Mouse (Mus musculus) embryonic facial prominence, embryonic 14.5 days (tissue): ENCODE measurements around the gene Ppp1r37. TPM values are rescaled to one million over a fixed set of nuclear protein-coding genes. Genes with fewer than 3 reads are reported as not detected.

Source experiments
- ATAC-seq: fragments of 200-750 bp; cut with Nextera tagmentation; 2 replicates; pipeline ENCODE4 v1.8.0; 2017; ENCODE audit warnings: low read depth, moderate number of reproducible peaks, moderate TSS enrichment
- DNase-seq: peaks from one replicate; pipeline ENCODE4 v3.0.0-alpha.2; 2015; ENCODE audit warnings: low spot score
- H3K27ac ChIP-seq: fragments of 300-500 bp; sonication (generic); replicated peaks from 2 replicates; pipeline ENCODE4 v1.5.1; 2014; ENCODE audit warnings: low read depth, mild to moderate bottlenecking, low read length, moderate library complexity
- H3K27me3 ChIP-seq: fragments of 300-500 bp; sonication (generic); replicated peaks from 2 replicates; pipeline ENCODE4 v1.6.1; 2014; ENCODE audit warnings: low read length; ENCODE audit not compliant: control insufficient read depth, insufficient read depth
- H3K36me3 ChIP-seq: fragments of 300-500 bp; sonication (generic); 2 replicates; pipeline ENCODE4 v1.6.1; 2014; ENCODE audit warnings: low read length, mixed read lengths; ENCODE audit not compliant: control insufficient read depth, insufficient read depth
- H3K4me1 ChIP-seq: fragments of 300-500 bp; sonication (generic); 2 replicates; pipeline ENCODE4 v1.6.1; 2014; ENCODE audit warnings: antibody characterized with exemption, low read length; ENCODE audit not compliant: control insufficient read depth, insufficient read depth
- H3K4me2 ChIP-seq: fragments of 300-500 bp; sonication (generic); 2 replicates; pipeline ENCODE4 v1.6.1; 2014; ENCODE audit warnings: low read depth, mild to moderate bottlenecking, low read length, moderate library complexity, mixed read lengths
- H3K4me3 ChIP-seq: fragments of 300-500 bp; sonication (generic); 2 replicates; pipeline ENCODE4 v1.5.1; 2014; ENCODE audit warnings: low read depth, mild to moderate bottlenecking, low read length
- H3K9ac ChIP-seq: fragments of 300-500 bp; sonication (generic); 2 replicates; pipeline ENCODE4 v1.6.1; 2014; ENCODE audit warnings: low read depth, mild to moderate bottlenecking, low read length, moderate library complexity, mixed read lengths
- H3K9me3 ChIP-seq: fragments of 300-500 bp; sonication (generic); 2 replicates; pipeline ENCODE4 v1.6.1; 2016; ENCODE audit warnings: low read length; ENCODE audit not compliant: control insufficient read depth
- WGBS: fragments of 180-500 bp; shearing (Covaris S2); extraction: QIAGEN DNeasy Blood & Tissue Kit; methylation state at CpG from one replicate; pipeline ENCODE4 v1.1.7; 2014; 5-methylcytosine and 5-hydroxymethylcytosine counted together
- polyA plus RNA-seq: library from polyadenylated mRNA; unstranded; fragments of >200 nt; fragmentation: Nextera tagmentation; extraction: Ambion mirVana; gene quantifications from 2 replicates; pipeline ENCODE4 v1.2.1, GENCODE M21; 2014

Gene Ppp1r37
- polyA plus RNA-seq, 1 experiment from 2014 or later, result 5.7 TPM

GRCm38 (mm10) chr7:19563884-19564283 is 1.0 kb upstream of the Ppp1r37 start:
- WGBS, result 79% methylated on average over 3 of the region's 3 CpGs
- 0 out of 2 replicates have a peak, but pooled peaks cover 4% of the 10 kb centered on the region for H3K9me3 ChIP-seq
- H3K9ac ChIP-seq, result no peak overlapping the region; the same call in 1 of the 2 replicates
- H3K4me3 ChIP-seq, result no peak overlapping the region
- ATAC-seq (no peak), DNase-seq (no peak)
- H3K4me1 ChIP-seq, result peaks cover 24% of the 10 kb centered on the region
- peaks cover 33% of the 10 kb centered on the region for H3K36me3 ChIP-seq
- no peaks in the 10 kb centered on the region for H3K27me3 ChIP-seq
- H3K4me2 ChIP-seq, result no peak overlapping the region
- 0 out of 2 replicates have a peak overlapping the region, but pooled peaks have one; percentile 94 for H3K27ac ChIP-seq

DNA sequence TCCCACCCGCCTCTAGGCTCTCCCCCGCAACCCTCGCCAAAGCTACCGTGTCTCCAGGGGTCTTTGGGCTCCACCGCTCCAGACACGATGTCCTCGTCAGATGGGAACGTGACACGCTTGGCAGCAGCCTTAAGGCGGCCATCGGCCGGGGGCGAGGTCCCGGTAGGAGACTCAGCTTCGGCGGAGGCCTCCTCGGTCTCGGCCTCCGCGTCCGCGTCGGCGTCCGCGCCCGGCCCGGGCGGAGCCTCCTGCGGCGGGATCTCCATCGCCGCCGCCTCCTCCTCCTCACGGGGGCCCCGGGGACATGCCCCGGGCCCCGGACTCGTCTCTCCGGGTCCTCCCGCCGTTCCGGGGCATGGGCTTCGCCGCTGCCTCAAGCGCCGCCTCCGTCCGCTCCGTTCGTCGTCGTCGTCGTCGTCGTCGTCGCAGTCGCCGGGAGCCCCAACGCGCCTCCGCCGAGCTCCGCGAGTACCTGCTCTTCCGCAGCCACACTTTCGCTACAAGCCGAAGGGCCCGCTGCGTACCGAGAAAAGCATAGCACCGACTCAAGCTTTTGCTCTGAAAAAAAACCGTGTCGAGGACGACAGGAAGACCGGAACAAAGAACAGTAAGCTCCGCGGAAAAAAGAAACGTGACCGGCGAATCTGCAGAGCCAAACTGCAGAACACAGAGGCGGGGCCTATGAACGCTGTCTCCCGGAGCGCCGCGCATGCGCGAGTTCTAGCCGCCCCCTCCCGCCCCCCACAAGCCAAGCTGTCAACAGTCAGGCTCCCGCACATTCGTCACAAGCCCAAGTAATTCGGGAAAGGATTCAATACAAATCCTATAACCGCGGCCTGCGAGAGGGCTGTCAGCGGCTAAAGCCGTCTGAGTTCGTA is 872 bp downstream of the Ppp1r37 start:
- Histone ChIP-seq H3K9ac (peak overlapping the region; percentile 97), H3K27me3 (no peaks in the 10 kb centered on the region), H3K36me3 (peaks cover 30% of the 10 kb centered on the region), H3K27ac (peak overlapping the region; percentile 94), H3K4me1 (peaks cover 26% of the 10 kb centered on the region), H3K4me2 (peak overlapping the region; percentile 98), H3K4me3 (peak overlapping the region; percentile 99), H3K9me3 (0 out of 2 replicates have a peak, but pooled peaks cover 4% of the 10 kb centered on the region)
- ATAC-seq, result peak; percentile 90
- DNase-seq, result peak; percentile 97
- under 1% methylated on average over 79 of the region's 102 CpGs for WGBS

DNA sequence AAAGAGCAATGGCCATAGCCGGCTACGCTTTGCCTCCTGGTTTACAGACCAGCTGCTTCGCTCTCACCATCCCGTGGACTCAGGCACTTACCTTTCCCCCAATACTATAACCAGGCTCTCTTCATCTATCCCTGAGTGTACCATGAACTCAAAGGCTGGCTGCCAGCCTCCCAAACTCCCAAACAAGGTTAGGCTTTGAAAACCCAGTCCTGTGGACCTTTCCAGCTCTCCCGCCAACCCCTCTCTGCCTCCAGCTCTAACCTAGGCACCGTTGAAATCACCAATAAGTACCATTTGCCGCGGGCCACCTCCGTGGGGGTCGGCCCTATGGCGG is 1.5 kb downstream of the Ppp1r37 start:
- ATAC-seq (no peak), DNase-seq (no peak)
- Histone ChIP-seq H3K4me3 (peak overlapping the region; percentile 99), H3K27ac (peak overlapping the region; percentile 94), H3K27me3 (no peaks in the 10 kb centered on the region), H3K9me3 (0 out of 2 replicates have a peak, but pooled peaks cover 4% of the 10 kb centered on the region), H3K4me1 (peaks cover 26% of the 10 kb centered on the region), H3K36me3 (peaks cover 24% of the 10 kb centered on the region), H3K9ac (peak overlapping the region; percentile 97), H3K4me2 (peak overlapping the region; percentile 98)
- WGBS, result 2% methylated on average over 11 of the region's 11 CpGs

DNA sequence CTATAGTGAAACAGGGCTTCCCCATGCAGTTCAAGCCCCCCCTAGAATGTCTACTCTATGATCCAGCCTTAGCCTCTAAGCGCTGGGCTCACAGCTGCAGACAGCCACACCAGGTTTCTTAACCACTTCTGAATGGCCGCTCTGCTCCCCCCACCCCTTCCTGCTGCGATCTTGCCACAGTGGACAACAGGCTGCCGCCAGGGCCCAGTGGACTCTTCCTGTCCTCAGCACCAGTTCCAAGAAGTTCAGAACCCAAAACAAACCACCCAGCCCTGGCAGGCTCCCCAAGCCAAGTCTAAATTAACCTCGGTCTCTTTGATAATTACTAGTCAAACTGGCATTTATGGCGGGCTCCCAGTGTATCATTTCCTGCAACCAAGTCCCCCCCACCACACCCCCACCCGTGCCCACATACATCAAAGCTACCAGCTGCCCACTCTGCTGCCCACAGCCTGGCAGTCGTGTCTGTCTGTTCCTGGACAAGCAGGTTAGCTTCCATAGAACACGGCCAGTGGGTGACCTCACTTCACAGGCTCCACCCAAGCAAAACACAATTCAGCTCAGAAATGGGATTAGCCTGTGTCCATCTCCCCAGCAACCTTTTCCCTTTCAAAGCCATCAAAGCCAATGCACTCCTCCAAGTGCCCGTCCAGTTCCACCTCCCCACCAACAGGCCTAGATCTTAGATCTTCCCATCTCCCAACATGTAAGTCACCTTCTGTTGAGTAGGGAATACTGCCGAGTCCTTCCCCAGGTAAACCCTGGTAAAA is 2.2 kb downstream of the Ppp1r37 start:
- peaks cover 26% of the 10 kb centered on the region for H3K4me1 ChIP-seq
- H3K4me3 ChIP-seq, result peak overlapping the region; percentile 99
- no peak for ATAC-seq
- H3K9me3 ChIP-seq, result 0 out of 2 replicates have a peak, but pooled peaks cover 4% of the 10 kb centered on the region
- H3K4me2 ChIP-seq, result peak overlapping the region; percentile 98
- WGBS, result 21% methylated on average over 11 of the region's 11 CpGs
- no peaks in the 10 kb centered on the region for H3K27me3 ChIP-seq
- peak; percentile 50 for DNase-seq
- peak overlapping the region; percentile 97 for H3K9ac ChIP-seq
- H3K27ac ChIP-seq, result peak overlapping the region; percentile 94; the same call in 1 of the 2 replicates
- H3K36me3 ChIP-seq, result peaks cover 22% of the 10 kb centered on the region

- Histone ChIP-seq H3K27me3 (no peaks in the 10 kb centered on the region), H3K4me3 (no peak overlapping the region), H3K4me2 (no peak overlapping the region), H3K4me1 (peaks cover 26% of the 10 kb centered on the region), H3K36me3 (peaks cover 14% of the 10 kb centered on the region; the same call in 1 of the 2 replicates), H3K27ac (no peak overlapping the region), H3K9me3 (no peaks in the 10 kb centered on the region), H3K9ac (no peak overlapping the region)
- ATAC-seq (no peak), DNase-seq (no peak)
- whole genome bisulfite sequencing, result 55% methylated on average over 2 of the region's 2 CpGs
Observed at GRCm38 (mm10) chr7:19558965-19559364, 3.9 kb downstream of the Ppp1r37 start.

GRCm38 (mm10) chr7:19557982-19558900 is 4.6 kb downstream of the Ppp1r37 start:
- H3K4me3 ChIP-seq, result no peak overlapping the region
- DNase-seq, result no peak
- peaks cover 11% of the 10 kb centered on the region for H3K36me3 ChIP-seq
- no peak for ATAC-seq
- no peak overlapping the region for H3K4me2 ChIP-seq
- H3K27me3 ChIP-seq, result no peaks in the 10 kb centered on the region
- no peaks in the 10 kb centered on the region for H3K9me3 ChIP-seq
- H3K9ac ChIP-seq, result no peak overlapping the region
- H3K4me1 ChIP-seq, result peaks cover 26% of the 10 kb centered on the region
- WGBS, result 90% methylated on average over 6 of the region's 6 CpGs
- H3K27ac ChIP-seq, result no peak overlapping the region

GRCm38 (mm10) chr7:19557086-19557485 is 5.8 kb downstream of the Ppp1r37 start:
- DNase-seq, result no peak
- WGBS, result 85% methylated on average over 2 of the region's 2 CpGs
- H3K27ac ChIP-seq, result no peak overlapping the region

DNA sequence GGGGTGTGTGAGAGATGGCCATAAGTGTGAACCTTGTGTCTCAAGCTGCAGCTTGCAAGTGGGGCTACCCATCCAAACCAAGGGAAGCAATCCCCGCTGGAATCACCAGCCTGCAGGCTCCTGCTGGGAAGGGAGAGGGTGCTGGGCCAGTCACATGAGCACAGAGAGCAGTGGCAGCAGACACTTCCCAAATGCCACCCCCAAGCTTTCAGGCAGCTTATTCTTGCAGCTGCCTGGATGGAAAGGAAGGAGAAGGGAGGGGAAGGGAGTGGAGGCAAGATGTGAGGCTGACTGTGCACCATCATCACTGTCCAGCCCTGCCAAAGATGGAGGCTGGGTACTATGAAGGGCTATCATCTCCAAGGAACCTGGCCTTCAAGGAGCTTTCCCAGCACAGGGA is 8.7 kb downstream of the Ppp1r37 start:
- Histone ChIP-seq H3K9ac (peak overlapping the region; percentile 32; the same call in 1 of the 2 replicates), H3K9me3 (no peaks in the 10 kb centered on the region), H3K4me2 (no peak overlapping the region), H3K36me3 (peaks cover 20% of the 10 kb centered on the region), H3K4me1 (peaks cover 4% of the 10 kb centered on the region; the same call in 1 of the 2 replicates), H3K27me3 (no peaks in the 10 kb centered on the region), H3K4me3 (no peak overlapping the region), H3K27ac (no peak overlapping the region)
- DNase-seq (no peak), ATAC-seq (no peak)
- 71% methylated on average over 1 of the region's 1 CpGs for WGBS

More at GRCm38 (mm10) chr7:19557086-19557485, 5.8 kb downstream of the Ppp1r37 start:
- no peaks in the 10 kb centered on the region for H3K27me3 ChIP-seq
- no peak overlapping the region for H3K4me3 ChIP-seq
- ATAC-seq, result no peak
- no peak overlapping the region for H3K9ac ChIP-seq
- peaks cover 22% of the 10 kb centered on the region for H3K4me1 ChIP-seq
- H3K36me3 ChIP-seq, result peaks cover 19% of the 10 kb centered on the region
- H3K9me3 ChIP-seq, result no peaks in the 10 kb centered on the region
- H3K4me2 ChIP-seq, result no peak overlapping the region
